Mouse (Mus musculus): Measurements from ENCODE around the gene Trim63.

GRCm38 (mm10) chr4:134319074-134319473, 4.2 kb downstream of the Trim63 start:
- no peak for TF ChIP-seq CTCF (IDR thresholded peaks at IDR 0.05)
- no peak for TF ChIP-seq EP300 (IDR thresholded peaks at IDR 0.05)
